Mouse (Mus musculus) limb, embryonic 15.5 days (tissue): ENCODE measurements around the gene Adcy4. TPM values are rescaled to one million over a fixed set of nuclear protein-coding genes. Genes with fewer than 3 reads are reported as not detected.
A peak's percentile ranks its signal among the peaks of the same experiment; 100 is the strongest.

Experiments
- ATAC-seq: fragments of 200-750 bp; cut with Nextera tagmentation; 2 replicates; pipeline ENCODE4 v1.8.0; 2017; ENCODE audit warnings: low read depth, moderate TSS enrichment; ENCODE audit not compliant: insufficient number of reproducible peaks, low FRiP score, low TSS enrichment
- H3K27ac ChIP-seq: fragments of 300-500 bp; sonication (generic); 2 replicates; pipeline ENCODE4 v1.5.1; 2015; ENCODE audit warnings: moderate library complexity, mild to moderate bottlenecking, inconsistent platforms
- H3K27me3 ChIP-seq: fragments of 300-500 bp; sonication (generic); 2 replicates; pipeline ENCODE4 v1.6.1; 2015; ENCODE audit warnings: inconsistent platforms
- H3K36me3 ChIP-seq: fragments of 300-500 bp; sonication (generic); 2 replicates; pipeline ENCODE4 v1.6.1; 2015; ENCODE audit warnings: inconsistent platforms
- H3K4me1 ChIP-seq: fragments of 300-500 bp; sonication (generic); 2 replicates; pipeline ENCODE4 v1.6.1; 2015; ENCODE audit warnings: inconsistent platforms
- H3K4me2 ChIP-seq: fragments of 300-500 bp; sonication (generic); 2 replicates; pipeline ENCODE4 v1.6.1; 2015; ENCODE audit warnings: mild to moderate bottlenecking, inconsistent platforms
- H3K4me3 ChIP-seq: fragments of 300-500 bp; sonication (generic); 2 replicates; pipeline ENCODE4 v1.5.1; 2015; ENCODE audit warnings: mild to moderate bottlenecking, inconsistent platforms
- H3K9ac ChIP-seq: fragments of 300-500 bp; sonication (generic); 2 replicates; pipeline ENCODE4 v1.6.1; 2015; ENCODE audit warnings: inconsistent platforms
- H3K9me3 ChIP-seq: fragments of 300-500 bp; sonication (generic); 2 replicates; pipeline ENCODE4 v1.6.1; 2016; ENCODE audit warnings: inconsistent platforms
- WGBS: fragments of 180-500 bp; shearing (Covaris S2); methylation state at CpG from one replicate; pipeline ENCODE4 v1.1.7; 2015; 5-methylcytosine and 5-hydroxymethylcytosine counted together
- polyA plus RNA-seq: library from polyadenylated mRNA; unstranded; fragments of >200 nt; fragmentation: Nextera tagmentation; extraction: Ambion mirVana; gene quantifications from 2 replicates; pipeline ENCODE4 v1.2.1, GENCODE M21; 2015

Gene Adcy4
- 16.8 and 21.3 TPM in 2 replicates for polyA plus RNA-seq

GRCm38 (mm10) chr14:55783958-55784235 is at the start of gene Adcy4:
Gene Adcy4, minus strand, starts transcription at chr14:55784095.
- ATAC-seq, result no peak
- Histone ChIP-seq H3K9me3 (no peaks in the 10 kb centered on the region), H3K4me2 (peak within 1 kb of the TSS; percentile 78), H3K27ac (peak within 1 kb of the TSS; percentile 88), H3K4me3 (peak within 1 kb of the TSS; percentile 51), H3K9ac (peak within 1 kb of the TSS; percentile 55), H3K36me3 (peaks cover 11% of the 10 kb centered on the region; the same call in 1 of the 2 replicates), H3K27me3 (peaks cover 37% of the 10 kb centered on the region), H3K4me1 (peaks cover 41% of the 10 kb centered on the region)
- WGBS, result 4% methylated on average over 13 of the region's 13 CpGs

- Histone ChIP-seq H3K4me1 (peaks cover 53% of the 10 kb centered on the region), H3K27ac (0 out of 2 replicates have a peak overlapping the region, but pooled peaks have one; percentile 33)
Measured at GRCm38 (mm10) chr14:55833126-55833525, 49.2 kb upstream of the Adcy4 start.

GRCm38 (mm10) chr14:55830331-55830730 is 46.4 kb upstream of the Adcy4 start:
- WGBS, result 77% methylated on average over 4 of the region's 4 CpGs
- no peak for ATAC-seq
- Histone ChIP-seq H3K4me3 (no peak overlapping the region), H3K4me2 (no peak overlapping the region), H3K27me3 (no peaks in the 10 kb centered on the region), H3K27ac (no peak overlapping the region), H3K36me3 (peaks cover 63% of the 10 kb centered on the region), H3K4me1 (peaks cover 65% of the 10 kb centered on the region), H3K9me3 (no peaks in the 10 kb centered on the region), H3K9ac (no peak overlapping the region)

More at GRCm38 (mm10) chr14:55833126-55833525, 49.2 kb upstream of the Adcy4 start:
- Histone ChIP-seq H3K9me3 (no peaks in the 10 kb centered on the region), H3K4me2 (no peak overlapping the region), H3K4me3 (no peak overlapping the region), H3K36me3 (peaks cover 52% of the 10 kb centered on the region), H3K9ac (no peak overlapping the region), H3K27me3 (no peaks in the 10 kb centered on the region)
- no peak for ATAC-seq
- WGBS, result 83% methylated on average over 4 of the region's 4 CpGs

GRCm38 (mm10) chr14:55829854-55830253 is 46.0 kb upstream of the Adcy4 start:
- Histone ChIP-seq H3K27me3 (no peaks in the 10 kb centered on the region), H3K9me3 (no peaks in the 10 kb centered on the region), H3K4me3 (no peak overlapping the region), H3K4me1 (peaks cover 60% of the 10 kb centered on the region), H3K4me2 (no peak overlapping the region), H3K27ac (no peak overlapping the region), H3K36me3 (peaks cover 63% of the 10 kb centered on the region), H3K9ac (no peak overlapping the region)
- no peak for ATAC-seq
- 85% methylated on average over 16 of the region's 16 CpGs for WGBS

GRCm38 (mm10) chr14:55828716-55829263 is 44.9 kb upstream of the Adcy4 start:
- peaks cover 60% of the 10 kb centered on the region for H3K36me3 ChIP-seq
- H3K27ac ChIP-seq, result 0 out of 2 replicates have a peak overlapping the region, but pooled peaks have one; percentile 17
- no peak overlapping the region for H3K9ac ChIP-seq
- WGBS, result 47% methylated on average over 3 of the region's 3 CpGs
- ATAC-seq, result no peak
- peaks cover 56% of the 10 kb centered on the region for H3K4me1 ChIP-seq
- H3K4me3 ChIP-seq, result no peak overlapping the region
- H3K9me3 ChIP-seq, result no peaks in the 10 kb centered on the region
- H3K4me2 ChIP-seq, result 0 out of 2 replicates have a peak overlapping the region, but pooled peaks have one; percentile 26
- no peaks in the 10 kb centered on the region for H3K27me3 ChIP-seq

GRCm38 (mm10) chr14:55826551-55827340 is 42.9 kb upstream of the Adcy4 start:
- ATAC-seq, result no peak
- peak overlapping the region; percentile 99 for H3K27ac ChIP-seq
- peaks cover 47% of the 10 kb centered on the region for H3K36me3 ChIP-seq
- H3K9me3 ChIP-seq, result no peaks in the 10 kb centered on the region
- 13% methylated on average over 41 of the region's 41 CpGs for WGBS
- H3K9ac ChIP-seq, result peak overlapping the region; percentile 82
- H3K4me2 ChIP-seq, result peak overlapping the region; percentile 75
- peaks cover 49% of the 10 kb centered on the region for H3K4me1 ChIP-seq
- no peaks in the 10 kb centered on the region for H3K27me3 ChIP-seq
- peak overlapping the region; percentile 72 for H3K4me3 ChIP-seq

- no peak for ATAC-seq
- Histone ChIP-seq H3K27ac (peak overlapping the region; percentile 99), H3K4me2 (peak overlapping the region; percentile 75), H3K4me3 (peak overlapping the region; percentile 72), H3K27me3 (no peaks in the 10 kb centered on the region), H3K9me3 (no peaks in the 10 kb centered on the region), H3K4me1 (peaks cover 49% of the 10 kb centered on the region), H3K9ac (peak overlapping the region; percentile 82; the same call in 1 of the 2 replicates), H3K36me3 (peaks cover 41% of the 10 kb centered on the region)
- WGBS, result 3% methylated on average over 15 of the region's 15 CpGs
Measured at GRCm38 (mm10) chr14:55826142-55826541, 42.2 kb upstream of the Adcy4 start.

GRCm38 (mm10) chr14:55825216-55826051 is 41.5 kb upstream of the Adcy4 start:
- H3K36me3 ChIP-seq, result peaks cover 34% of the 10 kb centered on the region
- no peaks in the 10 kb centered on the region for H3K27me3 ChIP-seq
- WGBS, result under 1% methylated on average over 20 of the region's 37 CpGs
- H3K27ac ChIP-seq, result peak overlapping the region; percentile 99
- ATAC-seq, result peak; percentile 12; the same call in 1 of the 2 replicates
- H3K4me3 ChIP-seq, result peak overlapping the region; percentile 72
- H3K4me1 ChIP-seq, result peaks cover 49% of the 10 kb centered on the region
- H3K4me2 ChIP-seq, result peak overlapping the region; percentile 75
- peak overlapping the region; percentile 82 for H3K9ac ChIP-seq
- no peaks in the 10 kb centered on the region for H3K9me3 ChIP-seq

- Histone ChIP-seq H3K36me3 (peaks cover 26% of the 10 kb centered on the region), H3K4me2 (peak overlapping the region; percentile 75), H3K27ac (peak overlapping the region; percentile 99), H3K4me1 (peaks cover 44% of the 10 kb centered on the region), H3K4me3 (peak overlapping the region; percentile 72), H3K9ac (peak overlapping the region; percentile 82), H3K27me3 (no peaks in the 10 kb centered on the region), H3K9me3 (no peaks in the 10 kb centered on the region)
- under 1% methylated on average over 32 of the region's 32 CpGs for WGBS
- ATAC-seq, result peak; percentile 62
Measured at GRCm38 (mm10) chr14:55824481-55825215, 40.8 kb upstream of the Adcy4 start.

- no peaks in the 10 kb centered on the region for H3K27me3 ChIP-seq
- peak overlapping the region; percentile 72 for H3K4me3 ChIP-seq
- no peaks in the 10 kb centered on the region for H3K9me3 ChIP-seq
- H3K9ac ChIP-seq, result peak overlapping the region; percentile 63
- peak overlapping the region; percentile 99 for H3K27ac ChIP-seq
- peaks cover 20% of the 10 kb centered on the region for H3K36me3 ChIP-seq
- H3K4me1 ChIP-seq, result peaks cover 43% of the 10 kb centered on the region
- WGBS, result 2% methylated on average over 10 of the region's 10 CpGs
- peak overlapping the region; percentile 75 for H3K4me2 ChIP-seq
- no peak for ATAC-seq
Measured at GRCm38 (mm10) chr14:55824001-55824480, 40.1 kb upstream of the Adcy4 start.
